Mouse (Mus musculus) embryonic facial prominence, embryonic 13.5 days (tissue): ENCODE measurements around the gene Pafah1b3. TPM values are rescaled to one million over a fixed set of nuclear protein-coding genes. Genes with fewer than 3 reads are reported as not detected.

Experiments used
- ATAC-seq: fragments of 200-750 bp; cut with Nextera tagmentation; 2 replicates; pipeline ENCODE4 v1.8.0; 2017; ENCODE audit warnings: low read depth; ENCODE audit not compliant: insufficient number of reproducible peaks, insufficient read depth, low FRiP score, low TSS enrichment
- H3K27ac ChIP-seq: fragments of 300-500 bp; sonication (generic); 2 replicates; pipeline ENCODE4 v1.5.1; 2015; ENCODE audit warnings: moderate library complexity, mild to moderate bottlenecking, inconsistent platforms
- H3K27me3 ChIP-seq: fragments of 300-500 bp; sonication (generic); 2 replicates; pipeline ENCODE4 v1.6.1; 2015; ENCODE audit warnings: mild to moderate bottlenecking, inconsistent platforms
- H3K36me3 ChIP-seq: fragments of 300-500 bp; sonication (generic); 2 replicates; pipeline ENCODE4 v1.6.1; 2015; ENCODE audit warnings: mild to moderate bottlenecking, inconsistent platforms
- H3K4me1 ChIP-seq: fragments of 300-500 bp; sonication (generic); 2 replicates; pipeline ENCODE4 v1.6.1; 2015; ENCODE audit warnings: inconsistent platforms
- H3K4me2 ChIP-seq: fragments of 300-500 bp; sonication (generic); 2 replicates; pipeline ENCODE4 v1.6.1; 2015; ENCODE audit warnings: moderate library complexity, mild to moderate bottlenecking, inconsistent platforms
- H3K4me3 ChIP-seq: fragments of 300-500 bp; sonication (generic); 2 replicates; pipeline ENCODE4 v1.5.1; 2015; ENCODE audit warnings: mild to moderate bottlenecking, inconsistent platforms
- H3K9ac ChIP-seq: fragments of 300-500 bp; sonication (generic); 2 replicates; pipeline ENCODE4 v1.6.1; 2015; ENCODE audit warnings: mild to moderate bottlenecking, inconsistent platforms
- H3K9me3 ChIP-seq: fragments of 300-500 bp; sonication (generic); 2 replicates; pipeline ENCODE4 v1.6.1; 2016; ENCODE audit warnings: inconsistent platforms
- WGBS: fragments of 180-500 bp; shearing (Covaris S2); methylation state at CpG from one replicate; pipeline ENCODE4 v1.1.7; 2015; ENCODE audit warnings: mixed read lengths; 5-methylcytosine and 5-hydroxymethylcytosine counted together
- polyA plus RNA-seq: library from polyadenylated mRNA; unstranded; fragments of >200 nt; fragmentation: Nextera tagmentation; extraction: Ambion mirVana; gene quantifications from 2 replicates; pipeline ENCODE4 v1.2.1, GENCODE M21; 2015

Pafah1b3 gene
- polyA plus RNA-seq, 1 experiment from 2014 or later: 315 TPM

- Histone ChIP-seq H3K4me1 (peaks cover 71% of the 10 kb centered on the region), H3K4me2 (peak overlapping the region; percentile 92), H3K4me3 (peak overlapping the region; percentile 85), H3K9me3 (no peaks in the 10 kb centered on the region), H3K36me3 (peaks cover 10% of the 10 kb centered on the region), H3K9ac (peak overlapping the region; percentile 78), H3K27me3 (no peaks in the 10 kb centered on the region), H3K27ac (peak overlapping the region; percentile 100)
- WGBS: under 1% methylated on average over 6 of the region's 6 CpGs
- ATAC-seq: peak; percentile 62
Observed at GRCm38 (mm10) chr7:25279861-25280791, 17.7 kb downstream of the Pafah1b3 start.

- peaks cover 3% of the 10 kb centered on the region for H3K36me3 ChIP-seq
- peak overlapping the region; percentile 100 for H3K27ac ChIP-seq
- H3K9ac ChIP-seq: peak overlapping the region; percentile 78
- H3K4me2 ChIP-seq: peak overlapping the region; percentile 92
- ATAC-seq: peak; percentile 12
- no peaks in the 10 kb centered on the region for H3K9me3 ChIP-seq
- no peaks in the 10 kb centered on the region for H3K27me3 ChIP-seq
- under 1% methylated on average over 48 of the region's 49 CpGs for WGBS
- H3K4me1 ChIP-seq: peaks cover 71% of the 10 kb centered on the region
- H3K4me3 ChIP-seq: peak overlapping the region; percentile 85
Observed at GRCm38 (mm10) chr7:25279076-25279860, 18.5 kb downstream of the Pafah1b3 start.

- Histone ChIP-seq H3K27me3 (no peaks in the 10 kb centered on the region), H3K9ac (peak overlapping the region; percentile 78), H3K4me1 (peaks cover 71% of the 10 kb centered on the region), H3K4me2 (peak overlapping the region; percentile 92), H3K9me3 (no peaks in the 10 kb centered on the region), H3K4me3 (peak overlapping the region; percentile 85), H3K27ac (peak overlapping the region; percentile 100), H3K36me3 (peaks cover 11% of the 10 kb centered on the region)
- WGBS: 1% methylated on average over 58 of the region's 60 CpGs
- peak; percentile 48 for ATAC-seq
Observed at GRCm38 (mm10) chr7:25278341-25279075, 19.3 kb downstream of the Pafah1b3 start.

- Histone ChIP-seq H3K9ac (peak overlapping the region; percentile 78), H3K27ac (peak overlapping the region; percentile 100), H3K9me3 (no peaks in the 10 kb centered on the region), H3K36me3 (peaks cover 16% of the 10 kb centered on the region), H3K4me3 (peak overlapping the region; percentile 85), H3K4me1 (peaks cover 72% of the 10 kb centered on the region), H3K27me3 (no peaks in the 10 kb centered on the region), H3K4me2 (peak overlapping the region; percentile 92)
- ATAC-seq: no peak
- WGBS: 12% methylated on average over 4 of the region's 4 CpGs
Observed at GRCm38 (mm10) chr7:25277998-25278340, 19.8 kb downstream of the Pafah1b3 start.

GRCm38 (mm10) chr7:25277405-25277804 lies 20.4 kb downstream of the Pafah1b3 start:
- Histone ChIP-seq H3K9me3 (no peaks in the 10 kb centered on the region), H3K9ac (peak overlapping the region; percentile 78), H3K4me3 (peak overlapping the region; percentile 85), H3K4me1 (peaks cover 72% of the 10 kb centered on the region), H3K27ac (peak overlapping the region; percentile 100), H3K4me2 (peak overlapping the region; percentile 92), H3K36me3 (peaks cover 22% of the 10 kb centered on the region), H3K27me3 (no peaks in the 10 kb centered on the region)
- WGBS: 76% methylated on average over 4 of the region's 4 CpGs
- ATAC-seq: no peak

- no peaks in the 10 kb centered on the region for H3K27me3 ChIP-seq
- H3K9ac ChIP-seq: peak overlapping the region; percentile 58
- 0 out of 2 replicates have a peak overlapping the region, but pooled peaks have one; percentile 4 for H3K4me3 ChIP-seq
- H3K4me2 ChIP-seq: peak overlapping the region; percentile 92
- peaks cover 39% of the 10 kb centered on the region for H3K36me3 ChIP-seq
- H3K27ac ChIP-seq: peak overlapping the region; percentile 100
- peaks cover 62% of the 10 kb centered on the region for H3K4me1 ChIP-seq
- 35% methylated on average over 9 of the region's 9 CpGs for WGBS
- H3K9me3 ChIP-seq: no peaks in the 10 kb centered on the region
- ATAC-seq: no peak
Observed at GRCm38 (mm10) chr7:25275555-25276298, 22.1 kb downstream of the Pafah1b3 start.

GRCm38 (mm10) chr7:25274996-25275395 lies 22.8 kb downstream of the Pafah1b3 start:
- peak overlapping the region; percentile 100 for H3K27ac ChIP-seq
- H3K4me3 ChIP-seq: no peak overlapping the region
- H3K9me3 ChIP-seq: no peaks in the 10 kb centered on the region
- no peaks in the 10 kb centered on the region for H3K27me3 ChIP-seq
- ATAC-seq: no peak
- H3K4me1 ChIP-seq: peaks cover 59% of the 10 kb centered on the region
- H3K36me3 ChIP-seq: peaks cover 40% of the 10 kb centered on the region
- peak overlapping the region; percentile 16; the same call in 1 of the 2 replicates for H3K4me2 ChIP-seq
- WGBS: 83% methylated on average over 3 of the region's 3 CpGs
- peak overlapping the region; percentile 58; the same call in 1 of the 2 replicates for H3K9ac ChIP-seq

GRCm38 (mm10) chr7:25274571-25274970 lies 23.2 kb downstream of the Pafah1b3 start:
- ATAC-seq: no peak
- 46% methylated on average over 5 of the region's 5 CpGs for WGBS
- H3K4me3 ChIP-seq: no peak overlapping the region
- H3K4me2 ChIP-seq: peak overlapping the region; percentile 16; the same call in 1 of the 2 replicates
- peak overlapping the region; percentile 44; the same call in 1 of the 2 replicates for H3K9ac ChIP-seq
- peaks cover 59% of the 10 kb centered on the region for H3K4me1 ChIP-seq
- peak overlapping the region; percentile 100; the same call in 1 of the 2 replicates for H3K27ac ChIP-seq
- H3K36me3 ChIP-seq: peaks cover 40% of the 10 kb centered on the region
- no peaks in the 10 kb centered on the region for H3K27me3 ChIP-seq
- H3K9me3 ChIP-seq: no peaks in the 10 kb centered on the region

GRCm38 (mm10) chr7:25273259-25274241 lies 24.2 kb downstream of the Pafah1b3 start:
- Histone ChIP-seq H3K9ac (peak overlapping the region; percentile 44; the same call in 1 of the 2 replicates), H3K9me3 (no peaks in the 10 kb centered on the region), H3K4me3 (no peak overlapping the region), H3K27ac (no peak overlapping the region; the same call in 1 of the 2 replicates), H3K4me2 (no peak overlapping the region), H3K4me1 (peaks cover 67% of the 10 kb centered on the region), H3K36me3 (peaks cover 40% of the 10 kb centered on the region), H3K27me3 (no peaks in the 10 kb centered on the region)
- whole genome bisulfite sequencing: 89% methylated on average over 22 of the region's 22 CpGs
- no peak for ATAC-seq
